Mouse (Mus musculus) layer of hippocampus, postnatal 36 days (tissue): ENCODE measurements around the gene Ankrd66. TPM values are rescaled to one million over a fixed set of nuclear protein-coding genes. Genes with fewer than 3 reads are reported as not detected.

Source experiments
- total RNA-seq, 2 experiments: library from RNA; stranded (reverse); gene quantifications; 2 replicates each; pipeline ENCODE4 v1.2.3; 2021

Ankrd66 gene
- total RNA-seq, 2 experiments from 2014 or later, result 0.45 TPM; not detected in 1

Other genes with a start within 250 kb of the Ankrd66 start
- gene Adgrf5, start 183.2 kb downstream of the Ankrd66 start, total RNA-seq, result 10 to 100 TPM; 29.3 to 30.9 TPM
- gene Mep1a, start 40.8 kb downstream of the Ankrd66 start, total RNA-seq, result not detected
- 100 to 1,000 TPM; 108 to 125 TPM for gene Pla2g7, start 24.5 kb upstream of the Ankrd66 start, total RNA-seq
- gene Tdrd6, start 86.7 kb upstream of the Ankrd66 start, total RNA-seq, result under 1 TPM; 0.20 TPM
- gene Slc25a27, start 123.6 kb upstream of the Ankrd66 start, total RNA-seq, result 10 to 100 TPM; 35.1 to 41.0 TPM
- gene Cyp39a1, start 123.8 kb upstream of the Ankrd66 start, total RNA-seq, result 1 to 10 TPM in 1 of 2 experiments, under 1 TPM in 1; 0.73 to 1.2 TPM